16 mouse cellular contexts compared by ENCODE assay signal in the genomic region with DNA sequence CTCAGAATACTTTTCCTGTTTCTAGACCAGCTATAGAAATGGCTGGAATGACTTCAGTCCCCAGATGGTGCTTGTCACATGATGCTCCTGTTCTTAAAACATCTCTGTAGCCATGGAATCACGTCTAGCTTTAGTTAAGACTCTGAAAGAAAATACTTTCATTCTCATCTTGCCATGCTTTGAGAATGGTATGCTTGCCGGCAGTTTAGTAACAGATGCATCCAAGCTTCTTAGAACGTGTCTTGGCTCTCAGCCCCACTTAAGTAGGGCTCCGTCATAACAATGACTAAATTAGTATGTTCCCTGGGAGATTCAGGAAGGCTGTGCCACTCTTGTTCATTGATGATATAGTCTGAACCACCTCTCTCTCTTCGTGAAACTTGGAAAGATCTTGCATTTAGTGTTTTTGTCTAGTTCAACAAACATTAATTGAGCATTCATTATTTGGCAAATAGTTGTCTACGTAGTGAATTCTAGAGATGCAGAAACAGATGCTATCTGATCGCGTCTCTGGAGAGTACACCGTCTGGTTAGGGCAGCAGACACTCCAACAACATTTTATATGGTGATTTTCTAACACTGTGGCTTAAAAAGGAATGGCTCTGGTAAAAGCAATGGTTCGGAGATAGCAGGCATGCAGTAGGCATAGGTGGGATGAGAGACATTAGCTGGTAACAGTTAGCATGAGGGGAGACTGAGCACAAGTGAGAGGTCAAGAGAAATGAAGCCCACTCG.
A peak's percentile ranks its signal among the peaks of the same experiment; 100 is the strongest.
DNase-seq lines count a peak whose midpoint lies in the region; ATAC-seq lines count a peak whose summit lies in the region.
"Had no signal": no experiment of that assay in that cellular context is flagged by ENCODE, and none has a peak within 500 bp of the region (broad histone marks: within the 10 kb centered on the region; RNA-seq: fewer than 3 reads in every experiment).

No protein-coding gene starts in this region.

- WGBS in lung, embryonic 16.5 days, result 70% methylated on average over 11 of the region's 11 CpGs

- H3K27ac ChIP-seq in lung, embryonic 16.5 days (ENCODE audit: low read length), result no peak overlapping the region
- H3K27ac ChIP-seq: embryonic facial prominence, embryonic 12.5 days; hindbrain, embryonic 13.5 days; liver, embryonic 13.5 days; midbrain, embryonic 12.5 days; neural tube, embryonic 15.5 days had no signal

- intact Hi-C loops in heart, postnatal 36 days (cut with DNase I), result no loop called here

- H3K4me2 ChIP-seq in lung, embryonic 16.5 days (ENCODE audit: low read depth, low read length), result no peak overlapping the region
- H3K4me2 ChIP-seq: embryonic facial prominence, embryonic 12.5 days; hindbrain, embryonic 13.5 days; liver, embryonic 13.5 days; midbrain, embryonic 12.5 days; neural tube, embryonic 15.5 days had no signal

- no peak for DNase-seq in lung, postnatal 4 days
- DNase-seq in frontal cortex, adult 2 months (ENCODE audit: extremely low spot score in 1 of 2, low spot score in 1 of 2), result peak; percentile 73 to 82
- DNase-seq in layer of hippocampus, postnatal 10 days (ENCODE audit: low spot score in 2 of 2), result peak; percentile 20 to 33
- DNase-seq in right cerebral cortex, postnatal 14 days, result peak; percentile 33
- no peak for DNase-seq in heart, postnatal 36 days
- DNase-seq in kidney, adult 9 months, result no peak
- DNase-seq: gastrocnemius, postnatal 36 days; kidney, postnatal 25 days; liver, embryonic 13.5 days; thymus, postnatal 36 days had no signal

- no peaks in the 10 kb centered on the region for H3K9me3 ChIP-seq in lung, embryonic 16.5 days (ENCODE audit: control insufficient read depth, low read length)
- H3K9me3 ChIP-seq: embryonic facial prominence, embryonic 12.5 days; hindbrain, embryonic 13.5 days; liver, embryonic 13.5 days; midbrain, embryonic 12.5 days; neural tube, embryonic 15.5 days had no signal

- no peaks in the 10 kb centered on the region for H3K27me3 ChIP-seq in lung, embryonic 16.5 days (ENCODE audit: control insufficient read depth, insufficient read depth, low read depth, low read length)
- H3K27me3 ChIP-seq: embryonic facial prominence, embryonic 12.5 days; hindbrain, embryonic 13.5 days; liver, embryonic 13.5 days; midbrain, embryonic 12.5 days; neural tube, embryonic 15.5 days had no signal

- H3K4me3 ChIP-seq in lung, embryonic 16.5 days (ENCODE audit: low read length), result no peak overlapping the region
- H3K4me3 ChIP-seq: embryonic facial prominence, embryonic 12.5 days; hindbrain, embryonic 13.5 days; liver, embryonic 13.5 days; midbrain, embryonic 12.5 days; neural tube, embryonic 15.5 days had no signal

- no peak overlapping the region for H3K9ac ChIP-seq in lung, embryonic 16.5 days (ENCODE audit: low read length)
- H3K9ac ChIP-seq: embryonic facial prominence, embryonic 12.5 days; hindbrain, embryonic 13.5 days; liver, embryonic 13.5 days; midbrain, embryonic 12.5 days; neural tube, embryonic 15.5 days had no signal

- H3K4me1 ChIP-seq in lung, embryonic 16.5 days (replicated peaks; ENCODE audit: control insufficient read depth, insufficient read depth, low read length), result no peaks in the 10 kb centered on the region
- H3K4me1 ChIP-seq: embryonic facial prominence, embryonic 12.5 days; hindbrain, embryonic 13.5 days; liver, embryonic 13.5 days; midbrain, embryonic 12.5 days; neural tube, embryonic 15.5 days had no signal

- no peaks in the 10 kb centered on the region for H3K36me3 ChIP-seq in lung, embryonic 16.5 days (ENCODE audit: control insufficient read depth, insufficient read depth, low read length)
- H3K36me3 ChIP-seq: embryonic facial prominence, embryonic 12.5 days; midbrain, embryonic 12.5 days; neural tube, embryonic 15.5 days had no signal

- peak; percentile 56; the same call in 1 of the 2 replicates for ATAC-seq in lung, embryonic 16.5 days (ENCODE audit: low read depth)
- ATAC-seq: activated CD4-positive, CD25-positive, alpha-beta regulatory T cell, adult 4 months had no signal

Comparison
In these comparisons a context has a peak if more than half of its experiments do, and no peak if none do; other contexts are left out.
1. DNase-seq: peak in frontal cortex, adult 2 months (2 of 2), layer of hippocampus, postnatal 10 days (2 of 2) and right cerebral cortex, postnatal 14 days (single experiment); none in lung, postnatal 4 days (0 of 2), heart, postnatal 36 days (0 of 2) and kidney, adult 9 months (single experiment).